Mouse (Mus musculus) urinary bladder, postnatal 4 days (tissue): ENCODE results near the gene Olfr855.
A peak's percentile ranks its signal among the peaks of the same experiment; 100 is the strongest.

Source experiments
- DNase-seq, 2 experiments: peaks; one replicate each; pipeline ENCODE4 v3.0.0; 2021 to 2022; ENCODE audit warnings: low spot score in 2 of 2

The Olfr855 gene

GRCm38 (mm10) chr9:19582317-19582716, at the start of gene Olfr855:
Olfr855 (plus strand) TSS chr9:19582617.
- DNase-seq = no peak

GRCm38 (mm10) chr9:19540976-19541375, 41.4 kb upstream of the Olfr855 start, which contains the start of gene Olfr853:
Olfr853 (minus strand) TSS chr9:19541076.
- DNase-seq = no peak

- no peak for DNase-seq
These were observed 15.1 kb upstream of the Olfr855 start, which contains the start of gene Olfr854 for GRCm38 (mm10) chr9:19567282-19567681. Olfr854 (minus strand) TSS chr9:19567382.

DNA sequence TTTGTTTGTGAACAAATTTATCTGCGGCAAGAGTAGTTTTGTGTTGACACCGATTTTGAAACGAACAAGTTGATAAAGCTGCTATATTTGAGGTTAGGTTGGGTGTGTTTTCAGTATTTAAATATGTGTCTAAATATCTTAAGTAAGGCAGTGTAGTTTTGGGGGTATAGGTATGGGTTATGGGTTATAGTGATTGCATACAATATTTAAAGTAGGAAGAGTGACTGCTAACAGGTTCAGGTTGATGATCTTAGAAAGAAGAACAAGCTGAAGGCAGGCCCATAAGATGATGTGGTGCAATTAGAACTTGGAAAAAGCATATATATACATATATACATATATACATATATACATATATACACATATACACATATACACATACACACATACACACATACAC, 38.9 kb downstream of the Olfr855 start:
- DNase-seq = no peak

GRCm38 (mm10) chr9:19621843-19622822, 39.7 kb downstream of the Olfr855 start, which contains the start of gene Zfp317:
Zfp317 (plus strand) TSS chr9:19622102.
- peak; percentile 79 to 83 for DNase-seq

DNA sequence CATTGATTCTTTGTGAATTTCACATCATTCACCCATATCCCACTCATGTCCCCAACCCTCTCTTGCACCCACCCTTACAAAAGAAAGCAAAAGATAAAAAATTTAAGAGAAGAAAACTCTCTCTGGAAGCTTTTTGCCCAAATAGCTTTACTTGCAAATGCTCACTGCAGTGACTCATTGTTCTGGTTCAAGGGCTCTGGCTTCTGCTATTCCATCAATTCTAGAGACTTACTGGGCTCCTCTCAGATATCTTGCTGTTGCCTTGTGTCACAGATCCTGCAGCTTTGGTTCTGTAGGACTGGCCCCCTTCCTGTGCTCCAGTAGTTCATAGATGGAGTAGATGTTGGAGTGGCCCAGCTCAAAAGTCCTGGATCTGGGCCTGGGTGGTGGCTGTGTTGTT, 47.2 kb downstream of the Olfr855 start:
- DNase-seq = no peak
